Mouse (Mus musculus) MEL (cell line): ENCODE results near the gene Smarca4. TPM values are rescaled to one million over a fixed set of nuclear protein-coding genes. Genes with fewer than 3 reads are reported as not detected.
"Not testable (repeated sequence)": the region's sequence is repeated elsewhere in the genome, so short reads cannot be mapped to it uniquely, and the experiment has no call there.

Source experiments
- DNase-seq: peaks from one replicate; pipeline ENCODE4 v3.0.0; 2011; ENCODE audit warnings: low read depth, low spot score
- H3K27ac ChIP-seq: 2 replicates; pipeline ENCODE4 v1.5.1; 2012; ENCODE audit warnings: low read depth, mild to moderate bottlenecking, control low read depth, low read length, moderate library complexity; ENCODE audit not compliant: control insufficient read depth
- H3K27me3 ChIP-seq, 2 experiments: fragments of 150-350 bp in 1 of 2; sonication (generic) in 1 of 2; 2 replicates each; pipeline ENCODE4 v1.6.1; 2012; ENCODE audit warnings: low read length in 2 of 2, mild to moderate bottlenecking in 2 of 2, improper control_type of control experiment in 1 of 2, moderate library complexity in 1 of 2; ENCODE audit not compliant: insufficient read depth in 2 of 2, control insufficient read depth in 1 of 2
- H3K36me3 ChIP-seq, 2 experiments: 2 replicates each; pipeline ENCODE4 v1.6.1; 2012 to 2014; ENCODE audit warnings: low read length in 2 of 2, improper control_type of control experiment in 1 of 2, inconsistent platforms in 1 of 2, mild to moderate bottlenecking in 1 of 2; ENCODE audit not compliant: insufficient read depth in 2 of 2, control insufficient read depth in 1 of 2
- H3K4me1 ChIP-seq, 2 experiments: fragments of 150-350 bp in 1 of 2; sonication (generic) in 1 of 2; 2 replicates each; pipeline ENCODE4 v1.6.1; 2012; ENCODE audit warnings: low read length in 2 of 2, improper control_type of control experiment in 1 of 2, mild to moderate bottlenecking in 1 of 2; ENCODE audit not compliant: insufficient read depth in 2 of 2, control insufficient read depth in 1 of 2
- H3K4me3 ChIP-seq, 2 experiments: fragments of 150-350 bp in 1 of 2; sonication (generic) in 1 of 2; 2 replicates each; pipeline ENCODE4 v1.5.1; 2012; ENCODE audit warnings: low read depth in 2 of 2, low read length in 2 of 2, mild to moderate bottlenecking in 2 of 2, moderate library complexity in 2 of 2, control low read depth in 1 of 2, improper control_type of control experiment in 1 of 2; ENCODE audit not compliant: control insufficient read depth in 1 of 2, insufficient read depth in 1 of 2
- H3K79me2 ChIP-seq: 2 replicates; pipeline ENCODE4 v1.6.1; 2012; ENCODE audit warnings: mild to moderate bottlenecking, low read length, moderate library complexity; ENCODE audit not compliant: control insufficient read depth, poor library complexity, insufficient read depth
- H3K9ac ChIP-seq: 2 replicates; pipeline ENCODE4 v1.6.1; 2012; ENCODE audit warnings: low read depth, mild to moderate bottlenecking, control low read depth, low read length, moderate library complexity; ENCODE audit not compliant: control insufficient read depth, poor library complexity, severe bottlenecking
- H3K9me3 ChIP-seq: fragments of 150-350 bp; sonication (generic); replicated peaks from 2 replicates; pipeline ENCODE4 v1.6.1; 2012; ENCODE audit warnings: mild to moderate bottlenecking, low read length, improper control_type of control experiment, moderate library complexity; ENCODE audit not compliant: insufficient read depth
- CHD1 ChIP-seq: IDR thresholded peaks from 2 replicates; pipeline ENCODE4 v1.6.1; 2012; ENCODE audit warnings: low read depth, mild to moderate bottlenecking, inconsistent platforms, low read length, improper control_type of control experiment
- CTCF ChIP-seq, 3 experiments: IDR thresholded peaks in 2 of 3; conservative IDR thresholded peaks in 1 of 3; 2 replicates each; pipeline ENCODE4 v1.5.1; 2011 to 2012; ENCODE audit warnings: low read length in 3 of 3, low read depth in 2 of 3, mild to moderate bottlenecking in 2 of 3, improper control_type of control experiment in 1 of 3, inconsistent platforms in 1 of 3, mixed read lengths in 1 of 3, moderate library complexity in 1 of 3; ENCODE audit not compliant: control insufficient read depth in 1 of 3, insufficient read depth in 1 of 3, poor library complexity in 1 of 3, severe bottlenecking in 1 of 3
- GABPA ChIP-seq: IDR thresholded peaks from 2 replicates; pipeline ENCODE4 v1.6.1; 2012; ENCODE audit warnings: low read depth, mild to moderate bottlenecking, inconsistent platforms, low read length, improper control_type of control experiment, moderate library complexity
- MAX ChIP-seq: IDR thresholded peaks from 2 replicates; pipeline ENCODE4 v1.6.1; 2011; ENCODE audit warnings: low read length, improper control_type of control experiment
- POLR2A ChIP-seq, 2 experiments: IDR thresholded peaks; 2 replicates each; pipeline ENCODE4 v1.6.1; 2011 to 2012; ENCODE audit warnings: low read length in 2 of 2, mild to moderate bottlenecking in 2 of 2, control low read depth in 1 of 2, improper control_type of control experiment in 1 of 2, low read depth in 1 of 2, moderate library complexity in 1 of 2; ENCODE audit not compliant: control insufficient read depth in 1 of 2, insufficient read depth in 1 of 2, poor library complexity in 1 of 2
- RAD21 ChIP-seq: IDR thresholded peaks from 2 replicates; pipeline ENCODE4 v1.6.1; 2011; ENCODE audit warnings: mild to moderate bottlenecking, low read depth, low read length, improper control_type of control experiment
- SMC3 ChIP-seq: IDR thresholded peaks from 2 replicates; pipeline ENCODE4 v1.6.1; 2011; ENCODE audit warnings: low read depth, low read length, improper control_type of control experiment
- TCF12 ChIP-seq: IDR thresholded peaks from 2 replicates; pipeline ENCODE4 v1.6.1; 2014; ENCODE audit warnings: low read depth, mild to moderate bottlenecking, inconsistent platforms, low read length, improper control_type of control experiment, moderate library complexity
- USF1 ChIP-seq: IDR thresholded peaks from 2 replicates; pipeline ENCODE4 v1.6.1; 2014; ENCODE audit warnings: low read depth, mild to moderate bottlenecking, inconsistent platforms, low read length, improper control_type of control experiment, moderate library complexity
- ZC3H11A ChIP-seq: IDR thresholded peaks from 2 replicates; pipeline ENCODE4 v1.6.1; 2012; ENCODE audit warnings: low read depth, mild to moderate bottlenecking, inconsistent platforms, low read length, improper control_type of control experiment
- ZNF384 ChIP-seq: IDR thresholded peaks from 2 replicates; pipeline ENCODE4 v1.6.1; 2012; ENCODE audit warnings: low read depth, mild to moderate bottlenecking, inconsistent platforms, low read length, improper control_type of control experiment
- polyA plus RNA-seq, 2 experiments: library from polyadenylated mRNA; stranded (reverse) in 1 of 2; unstranded in 1 of 2; fragments of >175 nt in 1 of 2; fragments of >200 nt in 1 of 2; gene quantifications; 2 replicates each; pipeline versions ENCODE4 v1.2.1 to v1.2.4; 2012; ENCODE audit warnings: low replicate concordance in 2 of 2, low read depth in 1 of 2; ENCODE audit not compliant: insufficient read length in 2 of 2, insufficient read depth in 1 of 2, missing spikeins in 1 of 2
- total RNA-seq: library from RNA; depleted of rRNA; stranded (reverse); fragments of 300-350 nt; gene quantifications from 2 replicates; pipeline ENCODE4 v1.2.3, GENCODE M21; 2012

Smarca4 gene
- total and polyA plus RNA-seq, 3 experiments: 71.4 to 381 (median 249) TPM

- TF ChIP-seq MAX: no peak
- no peak for TF ChIP-seq TCF12
- TF ChIP-seq USF1: no peak
- TF ChIP-seq CTCF (IDR thresholded peaks at IDR 0.05 in 2 of 3, conservative IDR thresholded peaks at IDR 0.05 in 1 of 3; ENCODE audit: control insufficient read depth in 1 of 3, insufficient read depth in 1 of 3, low read depth in 2 of 3, low read length in 3 of 3, poor library complexity in 1 of 3, severe bottlenecking in 1 of 3): no peak
Measured at GRCm38 (mm10) chr9:21697121-21697520, 81.2 kb downstream of the Smarca4 start (continued).

- TF ChIP-seq RAD21 (peak; percentile 59), ZNF384 (peak; percentile 82), ZC3H11A (peak; percentile 51), CTCF (IDR thresholded peaks at IDR 0.05 in 2 of 3, conservative IDR thresholded peaks at IDR 0.05 in 1 of 3; ENCODE audit: control insufficient read depth in 1 of 3, insufficient read depth in 1 of 3, low read depth in 2 of 3, low read length in 3 of 3, poor library complexity in 1 of 3, severe bottlenecking in 1 of 3) (peak; percentile 41 to 66 (median 51)), SMC3 (peak; percentile 59)
Measured at GRCm38 (mm10) chr9:21699280-21699679, 83.3 kb downstream of the Smarca4 start.

GRCm38 (mm10) chr9:21701091-21701490, 85.1 kb downstream of the Smarca4 start:
- Histone ChIP-seq H3K27me3 (no peaks in the 10 kb centered on the region), H3K4me1 (no peaks in the 10 kb centered on the region), H3K4me3 (no peak overlapping the region), H3K27ac (no peak overlapping the region), H3K9ac (no peak overlapping the region), H3K36me3 (peaks cover 0 to 64% of the 10 kb centered on the region in 2 experiments; a peak in 2 of 4 replicates), H3K79me2 (no peaks in the 10 kb centered on the region), H3K9me3 (no peaks in the 10 kb centered on the region)
- no peak for TF ChIP-seq CHD1
- no peak for DNase-seq

More at GRCm38 (mm10) chr9:21699280-21699679, 83.3 kb downstream of the Smarca4 start:
- H3K27me3 ChIP-seq, H3K4me1 ChIP-seq, H3K4me3 ChIP-seq, H3K9me3 ChIP-seq, H3K27ac ChIP-seq, H3K79me2 ChIP-seq, H3K9ac ChIP-seq: not testable (repeated sequence)
- peaks cover 0 to 72% of the 10 kb centered on the region in 2 experiments; a peak in 2 of 4 replicates for H3K36me3 ChIP-seq
- peak; percentile 59 for DNase-seq

- no peak overlapping the region for H3K9ac ChIP-seq
- H3K27me3 ChIP-seq: no peaks in the 10 kb centered on the region
- H3K79me2 ChIP-seq: no peaks in the 10 kb centered on the region
- no peaks in the 10 kb centered on the region for H3K9me3 ChIP-seq
- H3K4me1 ChIP-seq: no peaks in the 10 kb centered on the region
- TF ChIP-seq POLR2A (IDR thresholded peaks at IDR 0.05; ENCODE audit: control insufficient read depth in 1 of 2, insufficient read depth in 1 of 2, low read depth in 1 of 2, low read length in 2 of 2, poor library complexity in 1 of 2) (no peak), ZC3H11A (no peak), GABPA (no peak)
- no peak overlapping the region for H3K4me3 ChIP-seq
- H3K27ac ChIP-seq: no peak overlapping the region
- peaks cover 0 to 53% of the 10 kb centered on the region in 2 experiments; a peak in 2 of 4 replicates for H3K36me3 ChIP-seq
- no peak for DNase-seq
Measured at GRCm38 (mm10) chr9:21703494-21703893, 87.5 kb downstream of the Smarca4 start.
